20 mouse cellular contexts compared by ENCODE assay signal in the genomic region with DNA sequence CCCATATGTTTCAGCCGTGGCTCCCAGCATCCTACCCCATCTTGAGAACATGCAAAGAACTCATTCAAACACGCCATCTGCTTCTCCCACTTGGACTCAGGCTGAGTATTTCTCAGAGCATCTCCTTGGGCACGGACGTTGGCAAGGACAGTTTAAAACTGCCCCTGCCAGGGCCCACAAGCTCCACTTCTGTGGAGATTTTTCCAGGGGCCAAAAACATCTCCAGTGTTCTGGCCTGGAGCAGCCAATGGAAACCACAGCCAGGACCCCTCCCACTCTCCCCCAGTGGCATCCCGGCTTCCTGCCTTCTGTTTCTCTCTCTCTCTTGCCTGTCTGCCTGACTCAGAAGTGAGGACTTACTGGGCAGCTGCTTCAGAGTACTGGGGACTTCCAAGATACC. TPM values are rescaled to one million over a fixed set of nuclear protein-coding genes. Genes with fewer than 3 reads are reported as not detected.
DNase-seq lines count a peak whose midpoint lies in the region; TF ChIP-seq lines count a peak whose summit lies in the region.
"Had no signal": no experiment of that assay in that cellular context is flagged by ENCODE, and none has a peak within 500 bp of the region (broad histone marks: within the 10 kb centered on the region; RNA-seq: fewer than 3 reads in every experiment).

A gene (plus strand): TSS at position 316 of the 400 bp plus-strand sequence.

- no peaks in the 10 kb centered on the region for H3K9me3 ChIP-seq in embryonic facial prominence, embryonic 10.5 days
- H3K9me3 ChIP-seq: forebrain, embryonic 13.5 days; heart, embryonic 13.5 days; limb, embryonic 15.5 days; midbrain, embryonic 12.5 days had no signal

- no peak for TF ChIP-seq POLR2A in lung, adult 2 months (IDR thresholded peaks at IDR 0.05; ENCODE audit: borderline replicate concordance, extremely low read depth, low read depth, low read length)

- H3K4me3 ChIP-seq in embryonic facial prominence, embryonic 10.5 days: no peak within 1 kb of the TSS
- no peak within 1 kb of the TSS for H3K4me3 ChIP-seq in lung, adult 2 months (replicated peaks; ENCODE audit: extremely low read depth, low read depth, low read length)
- H3K4me3 ChIP-seq: forebrain, embryonic 13.5 days; heart, embryonic 13.5 days; limb, embryonic 15.5 days; midbrain, embryonic 12.5 days had no signal

- H3K4me1 ChIP-seq in embryonic facial prominence, embryonic 10.5 days: peaks cover 22% of the 10 kb centered on the region
- no peaks in the 10 kb centered on the region for H3K4me1 ChIP-seq in lung, adult 2 months (ENCODE audit: control insufficient read depth, insufficient read depth, low read length)
- H3K4me1 ChIP-seq: midbrain, embryonic 12.5 days had no signal

- no peaks in the 10 kb centered on the region for H3K36me3 ChIP-seq in embryonic facial prominence, embryonic 10.5 days (replicated peaks)
- H3K36me3 ChIP-seq: heart, embryonic 13.5 days; limb, embryonic 15.5 days; midbrain, embryonic 12.5 days had no signal

- no peaks in the 10 kb centered on the region for H3K27me3 ChIP-seq in embryonic facial prominence, embryonic 10.5 days (replicated peaks; ENCODE audit: low read depth, poor library complexity, severe bottlenecking)
- H3K27me3 ChIP-seq: forebrain, embryonic 13.5 days; heart, embryonic 13.5 days; limb, embryonic 15.5 days; midbrain, embryonic 12.5 days had no signal

- intact Hi-C loops in left cerebral cortex, postnatal 36 days (cut with DNase I): no loop called here

- DNase-seq in cerebellum, postnatal 14 days: peak; percentile 20 to 51
- no peak for DNase-seq in cerebellum, adult 11 months
- peak; percentile 12 to 58 for DNase-seq in layer of hippocampus, adult 18-20 months (ENCODE audit: low spot score in 2 of 2)
- no peak for DNase-seq in layer of hippocampus, postnatal 25 days (ENCODE audit: extremely low spot score in 1 of 2, low spot score in 1 of 2)
- DNase-seq in embryonic facial prominence, embryonic 10.5 days (ENCODE audit: low spot score): no peak
- peak; percentile 25 to 55 for DNase-seq in left cerebral cortex, postnatal 36 days (ENCODE audit: low spot score in 2 of 2)
- no peak for DNase-seq in lung, adult 2 months
- no peak for DNase-seq in heart, adult 8-10 months (ENCODE audit: low spot score)
- DNase-seq: B cell, adult 2 months; liver, postnatal 0 days; lung, postnatal 36 days had no signal

- TF ChIP-seq CTCF in lung, adult 2 months (IDR thresholded peaks at IDR 0.05; ENCODE audit: insufficient read depth, low read length): no peak

- peak within 1 kb of the TSS; percentile 41; the same call in 1 of the 2 replicates for H3K27ac ChIP-seq in embryonic facial prominence, embryonic 10.5 days (replicated peaks)
- H3K27ac ChIP-seq: forebrain, embryonic 13.5 days; heart, embryonic 13.5 days; kidney, postnatal 0 days; limb, embryonic 15.5 days; midbrain, embryonic 12.5 days had no signal

- 68% methylated on average over 5 of the region's 5 CpGs for WGBS in embryonic facial prominence, embryonic 10.5 days
- WGBS in lung, adult 2 months: 72% methylated on average over 5 of the region's 5 CpGs

RNA-seq across cellular contexts. Expression of the gene that starts here (rescaled TPM):
- 1 to 10 TPM; 2.5 to 2.7 TPM for total RNA-seq in layer of hippocampus, adult 18-20 months (2021)
- 1 to 10 TPM; 2.4 to 3.6 TPM for total RNA-seq in layer of hippocampus, postnatal 25 days (2021)
- polyA plus RNA-seq in embryonic facial prominence, embryonic 10.5 days (2016; fragmentation: Nextera tagmentation; extraction: Ambion mirVana): 0.39 and 0.48 TPM in 2 replicates
- total RNA-seq in left cerebral cortex, postnatal 36 days (2021): 1 to 10 TPM; 1.6 to 2.0 TPM
- 0.22 TPM in 1 of 2 replicates, not detected in the other for polyA plus RNA-seq in lung, adult 2 months (2012; rRNA removed)
- not detected for total RNA-seq in heart, adult 8-10 months (2022)
- total RNA-seq: common myeloid progenitor, adult 5-6 weeks; hematopoietic stem cell, adult 5-6 weeks had no signal
- polyA plus RNA-seq: heart, embryonic 13.5 days; intestine, postnatal 0 days; kidney, postnatal 0 days; liver, postnatal 0 days; midbrain, embryonic 12.5 days; stomach, embryonic 14.5 days had no signal

Comparison
In these comparisons a context has a peak if more than half of its experiments do, and no peak if none do; other contexts are left out.
1. DNase-seq: peak in cerebellum, postnatal 14 days (2 of 2), layer of hippocampus, adult 18-20 months (2 of 2) and left cerebral cortex, postnatal 36 days (2 of 2); none in cerebellum, adult 11 months (single experiment), layer of hippocampus, postnatal 25 days (0 of 2), embryonic facial prominence, embryonic 10.5 days (single experiment), lung, adult 2 months (single experiment) and heart, adult 8-10 months (single experiment).